Mouse (Mus musculus): Measurements from ENCODE around the gene Cdc37l1. TPM values are rescaled to one million over a fixed set of nuclear protein-coding genes. Genes with fewer than 3 reads are reported as not detected.

Cdc37l1 gene
- polyA plus RNA-seq, 1 experiment from 2014 or later: 41.2 TPM

DNA sequence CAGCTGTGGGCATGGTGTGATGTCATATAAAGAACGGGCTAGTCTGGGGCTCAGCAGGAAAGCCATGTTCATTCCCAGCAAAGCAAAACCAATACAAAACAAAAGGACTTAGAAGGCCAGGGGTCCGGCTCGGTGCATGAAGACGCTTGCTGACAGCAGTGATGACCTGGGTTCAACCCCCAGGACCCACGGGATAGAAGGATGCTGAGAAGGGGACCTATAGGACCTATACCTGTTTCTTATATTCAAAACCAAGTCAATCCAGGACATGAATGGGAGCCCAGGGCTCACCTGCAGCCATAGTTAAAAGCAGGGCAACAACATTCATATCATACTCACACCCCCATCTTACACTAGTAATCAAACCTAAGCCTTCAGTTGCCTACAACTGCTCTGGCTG lies 72.9 kb downstream of the Cdc37l1 start:
- no peak overlapping the region for H3K4me3 ChIP-seq (ENCODE audit: low read length)
- H3K27me3 ChIP-seq (replicated peaks; ENCODE audit: control insufficient read depth, insufficient read depth, low read length): no peaks in the 10 kb centered on the region
- WGBS: 84% methylated on average over 5 of the region's 5 CpGs
- no peaks in the 10 kb centered on the region for H3K36me3 ChIP-seq (ENCODE audit: control insufficient read depth, insufficient read depth, low read length)
- no peak overlapping the region for H3K4me2 ChIP-seq (ENCODE audit: low read length)
- no peak overlapping the region for H3K9ac ChIP-seq (ENCODE audit: low read depth, low read length)
- ATAC-seq: no peak
- H3K27ac ChIP-seq (ENCODE audit: low read depth, low read length): no peak overlapping the region
- no peaks in the 10 kb centered on the region for H3K9me3 ChIP-seq (ENCODE audit: control insufficient read depth, low read length)
- no peaks in the 10 kb centered on the region for H3K4me1 ChIP-seq (ENCODE audit: control insufficient read depth, insufficient read depth, low read depth, low read length)

DNA sequence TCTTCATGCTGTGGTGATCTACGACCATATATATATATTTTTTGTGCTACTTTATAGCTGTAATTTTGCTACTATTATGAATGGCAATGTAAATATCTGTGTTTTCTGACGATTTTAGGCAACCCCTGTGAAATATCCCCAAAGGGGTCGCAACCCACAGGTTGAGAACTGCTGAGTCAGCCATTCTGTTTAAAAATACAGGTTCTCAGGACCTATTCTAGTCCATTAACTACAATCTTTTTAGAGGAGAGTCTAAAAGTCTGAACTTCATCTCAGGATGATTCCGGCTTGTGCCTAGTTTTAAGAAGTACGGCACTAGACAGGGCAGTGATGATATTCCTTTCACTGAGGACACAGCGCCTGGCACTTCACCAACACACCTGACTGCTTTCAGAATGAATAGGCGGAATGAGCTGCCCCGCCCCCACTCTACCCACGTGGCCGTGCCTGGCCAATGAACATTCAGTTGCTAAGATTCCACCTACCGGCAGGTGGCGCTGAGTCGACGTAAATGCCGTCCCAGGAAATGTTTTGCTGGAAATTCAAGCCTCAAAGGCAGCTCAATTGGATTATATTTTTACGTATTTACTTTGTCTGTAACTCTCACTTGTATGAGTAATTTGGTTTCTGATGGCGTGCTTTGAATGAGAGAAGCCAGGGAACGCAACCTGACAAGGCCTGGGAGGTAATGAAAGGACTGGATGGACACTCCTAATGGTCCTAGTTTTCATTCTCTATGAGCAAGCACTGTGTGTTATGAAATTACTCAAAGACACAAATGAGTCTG lies 73.6 kb downstream of the Cdc37l1 start:
- Histone ChIP-seq H3K9me3 (ENCODE audit: control insufficient read depth, low read length) (no peaks in the 10 kb centered on the region), H3K36me3 (ENCODE audit: control insufficient read depth, insufficient read depth, low read length) (no peaks in the 10 kb centered on the region), H3K9ac (ENCODE audit: low read depth, low read length) (no peak overlapping the region), H3K27me3 (replicated peaks; ENCODE audit: control insufficient read depth, insufficient read depth, low read length) (no peaks in the 10 kb centered on the region), H3K27ac (ENCODE audit: low read depth, low read length) (no peak overlapping the region), H3K4me1 (ENCODE audit: control insufficient read depth, insufficient read depth, low read depth, low read length) (no peaks in the 10 kb centered on the region), H3K4me3 (ENCODE audit: low read length) (peak overlapping the region; percentile 20), H3K4me2 (ENCODE audit: low read length) (peak overlapping the region; percentile 56)
- WGBS: 17% methylated on average over 18 of the region's 18 CpGs
- ATAC-seq: peak; percentile 86

DNA sequence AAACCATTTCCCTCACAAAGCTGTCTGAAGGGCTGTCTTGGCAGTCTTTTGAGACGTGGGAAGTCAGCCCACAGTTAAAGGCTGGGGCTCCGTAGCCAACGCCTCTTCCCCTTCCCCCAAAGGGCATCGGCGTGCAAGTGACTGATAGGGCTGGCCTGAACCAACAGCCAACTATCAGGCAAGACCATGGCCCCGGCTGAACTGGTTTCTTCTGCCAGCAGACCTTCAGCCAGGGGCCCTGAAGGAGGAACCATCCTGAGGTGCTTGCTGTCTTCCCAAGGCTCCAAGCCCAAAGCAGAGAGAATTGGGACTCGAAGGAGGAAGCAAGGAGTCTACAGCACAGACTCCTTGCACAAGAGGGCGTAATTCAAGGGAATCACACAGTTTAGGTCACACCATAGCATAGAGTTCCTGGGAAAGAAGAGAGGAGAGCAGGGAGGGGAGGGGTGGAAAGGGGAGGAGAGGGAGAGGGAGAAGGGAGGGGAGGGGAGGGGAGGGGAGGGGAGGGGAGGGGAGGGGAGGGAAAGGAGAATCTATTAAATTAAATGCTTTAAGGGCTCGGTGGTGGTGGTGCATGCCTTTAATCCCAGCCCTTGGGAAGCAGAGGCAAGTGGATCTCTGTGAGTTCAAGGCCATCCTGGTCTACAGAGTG lies 74.4 kb downstream of the Cdc37l1 start:
- ATAC-seq: 0 out of 2 replicates have a peak, but pooled peaks have one; percentile 15
- Histone ChIP-seq H3K4me2 (ENCODE audit: low read length) (peak overlapping the region; percentile 56; the same call in 1 of the 2 replicates), H3K4me3 (ENCODE audit: low read length) (no peak overlapping the region), H3K9me3 (ENCODE audit: control insufficient read depth, low read length) (no peaks in the 10 kb centered on the region), H3K9ac (ENCODE audit: low read depth, low read length) (no peak overlapping the region), H3K27ac (ENCODE audit: low read depth, low read length) (no peak overlapping the region), H3K36me3 (ENCODE audit: control insufficient read depth, insufficient read depth, low read length) (no peaks in the 10 kb centered on the region), H3K4me1 (ENCODE audit: control insufficient read depth, insufficient read depth, low read depth, low read length) (no peaks in the 10 kb centered on the region), H3K27me3 (replicated peaks; ENCODE audit: control insufficient read depth, insufficient read depth, low read length) (no peaks in the 10 kb centered on the region)
- WGBS: 61% methylated on average over 9 of the region's 9 CpGs

DNA sequence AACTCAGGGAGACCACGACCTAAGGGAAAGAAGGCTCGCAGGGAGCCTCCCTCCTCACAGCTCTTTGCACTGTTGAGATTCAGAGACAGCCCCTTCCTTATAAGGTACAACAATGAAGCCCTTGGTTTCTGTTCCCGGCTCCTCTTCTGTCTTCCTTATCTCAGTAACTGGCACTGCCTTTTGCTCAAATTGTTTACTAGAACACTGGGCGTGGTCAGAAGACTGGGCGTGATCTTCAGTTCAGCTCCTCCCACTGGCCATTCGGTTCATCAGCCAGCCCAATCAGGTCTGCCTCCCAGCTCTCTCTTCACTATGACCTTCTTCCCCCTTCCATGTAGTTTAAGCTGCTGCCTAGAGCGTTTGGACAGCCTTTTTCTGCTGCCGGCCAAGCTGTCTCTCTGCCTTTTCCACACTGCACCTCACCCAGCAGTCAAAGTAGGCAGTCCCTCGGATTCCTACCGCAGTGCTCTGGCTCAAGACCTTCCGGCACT lies 76.9 kb downstream of the Cdc37l1 start:
- 17% methylated on average over 11 of the region's 11 CpGs for WGBS
- peak overlapping the region; percentile 42 for H3K4me2 ChIP-seq (ENCODE audit: low read length)
- no peaks in the 10 kb centered on the region for H3K9me3 ChIP-seq (ENCODE audit: control insufficient read depth, low read length)
- H3K9ac ChIP-seq (ENCODE audit: low read depth, low read length): no peak overlapping the region
- H3K4me1 ChIP-seq (ENCODE audit: control insufficient read depth, insufficient read depth, low read depth, low read length): no peaks in the 10 kb centered on the region
- H3K4me3 ChIP-seq (ENCODE audit: low read length): peak overlapping the region; percentile 19; the same call in 1 of the 2 replicates
- H3K27ac ChIP-seq (ENCODE audit: low read depth, low read length): no peak overlapping the region
- peak; percentile 13; the same call in 1 of the 2 replicates for ATAC-seq
- no peaks in the 10 kb centered on the region for H3K36me3 ChIP-seq (ENCODE audit: control insufficient read depth, insufficient read depth, low read length)
- no peaks in the 10 kb centered on the region for H3K27me3 ChIP-seq (replicated peaks; ENCODE audit: control insufficient read depth, insufficient read depth, low read length)

DNA sequence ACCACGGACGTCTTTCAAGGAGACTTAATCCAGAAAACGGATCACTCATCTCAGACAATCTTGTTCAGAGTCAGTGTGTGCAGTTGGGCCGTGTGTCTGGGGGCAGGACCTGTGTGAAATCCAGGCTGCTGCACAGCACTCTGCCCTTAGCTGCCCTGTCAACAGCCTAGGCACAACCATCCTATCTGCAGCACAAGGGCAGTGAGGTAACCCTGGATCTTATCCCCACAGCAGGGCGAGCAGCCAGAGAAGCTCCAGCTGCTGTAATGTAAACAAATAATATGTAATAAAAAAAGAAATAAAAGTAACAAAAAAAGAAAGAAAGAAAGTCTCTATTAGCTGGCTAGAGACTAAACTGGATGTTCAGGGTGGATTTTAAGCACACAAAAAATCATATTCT lies 79.0 kb downstream of the Cdc37l1 start:
- no peak for ATAC-seq
- no peak overlapping the region for H3K27ac ChIP-seq (ENCODE audit: low read depth, low read length)
- no peak overlapping the region for H3K4me3 ChIP-seq (ENCODE audit: low read length)
- no peak overlapping the region for H3K9ac ChIP-seq (ENCODE audit: low read depth, low read length)
- H3K4me1 ChIP-seq (ENCODE audit: control insufficient read depth, insufficient read depth, low read depth, low read length): no peaks in the 10 kb centered on the region
- no peak overlapping the region for H3K4me2 ChIP-seq (ENCODE audit: low read length)
- no peaks in the 10 kb centered on the region for H3K36me3 ChIP-seq (ENCODE audit: control insufficient read depth, insufficient read depth, low read length)
- H3K27me3 ChIP-seq (replicated peaks; ENCODE audit: control insufficient read depth, insufficient read depth, low read length): no peaks in the 10 kb centered on the region
- H3K9me3 ChIP-seq (ENCODE audit: control insufficient read depth, low read length): no peaks in the 10 kb centered on the region
- 85% methylated on average over 5 of the region's 5 CpGs for WGBS

DNA sequence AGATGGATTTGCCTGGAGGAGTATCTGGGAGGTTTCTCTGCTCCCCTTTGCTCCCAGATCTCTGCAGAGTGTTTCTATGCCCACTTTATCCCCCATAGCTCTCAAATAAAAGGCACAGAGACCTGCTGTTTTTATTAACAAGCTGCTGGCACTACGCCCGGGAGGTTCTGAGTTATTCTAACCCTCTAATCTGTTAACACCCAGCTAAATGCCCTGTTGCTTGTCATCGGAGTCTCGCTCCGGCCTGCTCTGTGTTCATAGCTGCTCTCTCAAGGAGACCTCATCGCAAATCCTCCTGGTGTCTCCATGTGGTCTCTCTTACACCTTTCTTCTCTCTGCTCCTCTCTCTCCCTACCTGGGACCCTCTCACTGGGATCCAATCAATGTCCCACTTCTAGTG lies 84.7 kb downstream of the Cdc37l1 start:
- Histone ChIP-seq H3K4me3 (ENCODE audit: low read length) (no peak overlapping the region), H3K4me2 (ENCODE audit: low read length) (no peak overlapping the region), H3K36me3 (ENCODE audit: control insufficient read depth, insufficient read depth, low read length) (no peaks in the 10 kb centered on the region), H3K27ac (ENCODE audit: low read depth, low read length) (no peak overlapping the region), H3K9me3 (ENCODE audit: control insufficient read depth, low read length) (no peaks in the 10 kb centered on the region), H3K9ac (ENCODE audit: low read depth, low read length) (no peak overlapping the region), H3K4me1 (ENCODE audit: control insufficient read depth, insufficient read depth, low read depth, low read length) (no peaks in the 10 kb centered on the region), H3K27me3 (replicated peaks; ENCODE audit: control insufficient read depth, insufficient read depth, low read length) (no peaks in the 10 kb centered on the region)
- 52% methylated on average over 6 of the region's 6 CpGs for WGBS
- ATAC-seq: no peak

Other genes starting within 250 kb of the Cdc37l1 start
- 48.0 and 53.7 TPM in 2 replicates for gene Slc1a1, start 155.3 kb upstream of the Cdc37l1 start, polyA plus RNA-seq (2015; fragmentation: Nextera tagmentation; extraction: Ambion mirVana)
- 11.7 and 13.6 TPM in 2 replicates for gene Plpp6, start 26.4 kb upstream of the Cdc37l1 start, polyA plus RNA-seq (2015; fragmentation: Nextera tagmentation; extraction: Ambion mirVana)
- gene 4430402I18Rik, start 22.6 kb upstream of the Cdc37l1 start, polyA plus RNA-seq (2015; fragmentation: Nextera tagmentation; extraction: Ambion mirVana): 1.4 and 2.1 TPM in 2 replicates
- 74.4 and 75.2 TPM in 2 replicates for gene Ak3, start 57.6 kb downstream of the Cdc37l1 start, polyA plus RNA-seq (2015; fragmentation: Nextera tagmentation; extraction: Ambion mirVana)
- 39.1 and 42.2 TPM in 2 replicates for gene Rcl1, start 111.0 kb downstream of the Cdc37l1 start, polyA plus RNA-seq (2015; fragmentation: Nextera tagmentation; extraction: Ambion mirVana)

All from hindbrain, embryonic 16.5 days (tissue).